Comparison of ENCODE assay signal across 9 mouse cellular contexts in the genomic region with DNA sequence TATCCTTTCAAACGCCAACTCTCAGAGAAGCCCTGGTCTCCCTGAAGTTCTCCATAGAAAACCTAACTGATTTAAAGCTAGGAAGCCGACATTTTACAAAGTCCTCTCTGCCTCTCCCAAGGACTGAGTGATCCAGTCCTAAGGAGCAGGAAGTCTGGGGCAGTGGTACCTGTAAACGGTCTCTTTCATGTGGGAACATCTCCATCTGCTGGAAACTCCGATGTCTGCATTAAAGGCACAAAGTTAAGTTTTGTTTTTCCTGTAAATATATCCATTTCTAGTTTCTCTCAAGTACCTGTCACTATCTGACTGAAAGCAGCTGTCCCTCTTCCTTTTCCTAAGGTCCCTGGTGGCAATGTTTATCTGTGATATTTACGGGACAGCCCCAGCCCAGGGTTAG.
A peak's percentile ranks its signal among the peaks of the same experiment; 100 is the strongest.
DNase-seq lines count a peak whose midpoint lies in the region; ATAC-seq and TF ChIP-seq lines count a peak whose summit lies in the region.
"Had no signal": no experiment of that assay in that cellular context is flagged by ENCODE, and none has a peak within 500 bp of the region (broad histone marks: within the 10 kb centered on the region; RNA-seq: fewer than 3 reads in every experiment).

No protein-coding gene starts in this region.

- no peak for ATAC-seq in intestine, postnatal 0 days
- no peak for ATAC-seq in intestine, embryonic 16.5 days
- no peak for ATAC-seq in Patski
- ATAC-seq in forebrain, embryonic 13.5 days: no peak
- ATAC-seq in inflammation-experienced regulatory T-cells, adult 6 months: no peak

- no peak for DNase-seq in Patski (ENCODE audit: low read depth, low spot score)
- DNase-seq in kidney, postnatal 36 days: peak; percentile 45 to 56
- DNase-seq in cerebellum, postnatal 36 days: no peak
- DNase-seq in gastrocnemius, postnatal 36 days: no peak

- peak; percentile 76 for TF ChIP-seq CTCF in intestine, postnatal 0 days (IDR thresholded peaks at IDR 0.05; ENCODE audit: low read depth)
- TF ChIP-seq CTCF in Patski (IDR thresholded peaks at IDR 0.05): peak; percentile 61

- H3K9ac ChIP-seq in intestine, postnatal 0 days (ENCODE audit: low read depth, low read length): no peak overlapping the region
- H3K9ac ChIP-seq in intestine, embryonic 16.5 days (ENCODE audit: low read depth, low read length): no peak overlapping the region
- H3K9ac ChIP-seq in forebrain, embryonic 13.5 days: no peak overlapping the region

- no peak overlapping the region for H3K4me3 ChIP-seq in intestine, postnatal 0 days (ENCODE audit: low read depth, low read length)
- no peak overlapping the region for H3K4me3 ChIP-seq in intestine, embryonic 16.5 days (ENCODE audit: low read length)
- H3K4me3 ChIP-seq in forebrain, embryonic 13.5 days: no peak overlapping the region

- no peak overlapping the region for H3K27ac ChIP-seq in intestine, postnatal 0 days (ENCODE audit: low read depth, low read length)
- no peak overlapping the region for H3K27ac ChIP-seq in intestine, embryonic 16.5 days (ENCODE audit: low read length)
- H3K27ac ChIP-seq in forebrain, embryonic 13.5 days: peak overlapping the region; percentile 36; the same call in 1 of the 2 replicates
- H3K27ac ChIP-seq: macrophage had no signal

- intact Hi-C loops in gastrocnemius, postnatal 36 days (cut with DNase I): no loop called here

- 40% methylated on average over 5 of the region's 5 CpGs for WGBS in intestine, postnatal 0 days
- WGBS in intestine, embryonic 16.5 days: 29% methylated on average over 5 of the region's 5 CpGs
- 26% methylated on average over 5 of the region's 5 CpGs for WGBS in forebrain, embryonic 13.5 days

- CTCF ChIA-PET in Patski (lab: Charles Lee): interaction anchor here (0.9 to 2.5 kb wide), 11 partner anchors 8 to 252 kb away, joined by 3 to 10 read pairs (median 4); a partner anchor contains a TSS

- H3K27me3 ChIP-seq in intestine, postnatal 0 days (replicated peaks; ENCODE audit: control insufficient read depth, insufficient read depth, low read length): no peaks in the 10 kb centered on the region
- H3K27me3 ChIP-seq in intestine, embryonic 16.5 days (replicated peaks; ENCODE audit: control insufficient read depth, insufficient read depth, low read length): no peaks in the 10 kb centered on the region
- no peaks in the 10 kb centered on the region for H3K27me3 ChIP-seq in Patski
- H3K27me3 ChIP-seq in forebrain, embryonic 13.5 days: peaks cover 43% of the 10 kb centered on the region

- H3K36me3 ChIP-seq in intestine, postnatal 0 days (ENCODE audit: control insufficient read depth, insufficient read depth): no peaks in the 10 kb centered on the region
- H3K36me3 ChIP-seq in intestine, embryonic 16.5 days (ENCODE audit: control insufficient read depth, insufficient read depth, low read length): no peaks in the 10 kb centered on the region; the same call in 1 of the 2 replicates
- no peaks in the 10 kb centered on the region for H3K36me3 ChIP-seq in forebrain, embryonic 13.5 days (ENCODE audit: poor library complexity, severe bottlenecking)

- no peaks in the 10 kb centered on the region for H3K9me3 ChIP-seq in intestine, postnatal 0 days (ENCODE audit: control insufficient read depth)
- no peaks in the 10 kb centered on the region for H3K9me3 ChIP-seq in intestine, embryonic 16.5 days (ENCODE audit: control insufficient read depth, low read length)
- H3K9me3 ChIP-seq in forebrain, embryonic 13.5 days (replicated peaks): no peaks in the 10 kb centered on the region

- H3K4me2 ChIP-seq in intestine, postnatal 0 days (replicated peaks; ENCODE audit: low read depth): no peak overlapping the region
- no peak overlapping the region for H3K4me2 ChIP-seq in intestine, embryonic 16.5 days (ENCODE audit: low read depth, low read length)
- H3K4me2 ChIP-seq in forebrain, embryonic 13.5 days: peak overlapping the region; percentile 24; the same call in 1 of the 2 replicates

- POLR2A ChIA-PET in Patski (lab: Charles Lee): interaction anchor here (0.5 kb wide), 1 partner anchor 138 kb away, joined by 3 read pairs; no protein-coding TSS in a partner anchor

- peaks cover 15% of the 10 kb centered on the region; the same call in 1 of the 2 replicates for H3K4me1 ChIP-seq in intestine, postnatal 0 days (replicated peaks; ENCODE audit: control insufficient read depth, insufficient read depth, low read length)
- peaks cover 15% of the 10 kb centered on the region for H3K4me1 ChIP-seq in intestine, embryonic 16.5 days (ENCODE audit: control insufficient read depth, insufficient read depth, low read length)
- peaks cover 25% of the 10 kb centered on the region for H3K4me1 ChIP-seq in forebrain, embryonic 13.5 days

- in situ Hi-C loops in Patski (cut with MboI; ENCODE audit: low pct_unique_long_range_greater_than_20kb): no loop called here

Comparison
In these comparisons a context has a peak if more than half of its experiments do, and no peak if none do; other contexts are left out.
1. DNase-seq: peak in kidney, postnatal 36 days (2 of 2); none in Patski (single experiment), cerebellum, postnatal 36 days (0 of 2) and gastrocnemius, postnatal 36 days (0 of 2).